Mouse (Mus musculus): ENCODE data around the gene L3mbtl1. TPM values are rescaled to one million over a fixed set of nuclear protein-coding genes. Genes with fewer than 3 reads are reported as not detected.
A peak's percentile ranks its signal among the peaks of the same experiment; 100 is the strongest.

L3mbtl1 gene
- total and polyA plus RNA-seq, 2 experiments = 0.11 to 0.28 TPM

GRCm38 (mm10) chr2:162999744-163000143 is 56.5 kb downstream of the L3mbtl1 start:
- DNase-seq (ENCODE audit: extremely low read depth, low read depth, low spot score) = peak; percentile 55
- no peaks in the 10 kb centered on the region for H3K4me1 ChIP-seq (ENCODE audit: control insufficient read depth, insufficient read depth, low read length)
- WGBS = 31% methylated on average over 3 of the region's 3 CpGs
- TF ChIP-seq CTCF (IDR thresholded peaks at IDR 0.05; ENCODE audit: low read depth, low read length) (peak; percentile 55; the same call in 1 of the 2 replicates), POLR2A (IDR thresholded peaks at IDR 0.05; ENCODE audit: extremely low read depth, insufficient read depth, low read length) (no peak)
- H3K79me2 ChIP-seq (ENCODE audit: control insufficient read depth, insufficient read depth, low read length) = no peaks in the 10 kb centered on the region
- H3K9ac ChIP-seq (ENCODE audit: low read depth, low read length) = no peak overlapping the region
- peaks cover 34% of the 10 kb centered on the region for H3K36me3 ChIP-seq (ENCODE audit: control insufficient read depth, insufficient read depth, low read length)
- H3K27me3 ChIP-seq (ENCODE audit: control insufficient read depth, insufficient read depth, low read length) = no peaks in the 10 kb centered on the region
- H3K4me3 ChIP-seq (ENCODE audit: insufficient read depth, low read depth, low read length) = no peak overlapping the region
- no peak overlapping the region for H3K27ac ChIP-seq (replicated peaks; ENCODE audit: insufficient read depth, low read depth, low read length)

- Histone ChIP-seq H3K4me1 (ENCODE audit: control insufficient read depth, insufficient read depth, low read length) (no peaks in the 10 kb centered on the region), H3K27me3 (ENCODE audit: control insufficient read depth, insufficient read depth, low read length) (no peaks in the 10 kb centered on the region), H3K4me3 (ENCODE audit: insufficient read depth, low read depth, low read length) (no peak overlapping the region), H3K36me3 (ENCODE audit: control insufficient read depth, insufficient read depth, low read length) (peaks cover 41% of the 10 kb centered on the region), H3K79me2 (ENCODE audit: control insufficient read depth, insufficient read depth, low read length) (no peaks in the 10 kb centered on the region), H3K9ac (ENCODE audit: low read depth, low read length) (no peak overlapping the region), H3K27ac (replicated peaks; ENCODE audit: insufficient read depth, low read depth, low read length) (no peak overlapping the region)
- no peak for TF ChIP-seq POLR2A (IDR thresholded peaks at IDR 0.05; ENCODE audit: extremely low read depth, insufficient read depth, low read length)
- no peak for TF ChIP-seq CTCF (IDR thresholded peaks at IDR 0.05; ENCODE audit: low read depth, low read length)
- 81% methylated on average over 1 of the region's 1 CpGs for WGBS
- DNase-seq (ENCODE audit: extremely low read depth, low read depth, low spot score) = no peak
Measured at GRCm38 (mm10) chr2:163001071-163001470, 57.8 kb downstream of the L3mbtl1 start.

GRCm38 (mm10) chr2:163007299-163007698 is 64.0 kb downstream of the L3mbtl1 start:
- WGBS = 89% methylated on average over 4 of the region's 4 CpGs
- no peak overlapping the region for H3K4me3 ChIP-seq (ENCODE audit: insufficient read depth, low read depth, low read length)
- no peak overlapping the region for H3K9ac ChIP-seq (ENCODE audit: low read depth, low read length)
- no peaks in the 10 kb centered on the region for H3K79me2 ChIP-seq (ENCODE audit: control insufficient read depth, insufficient read depth, low read length)
- no peaks in the 10 kb centered on the region for H3K27me3 ChIP-seq (ENCODE audit: control insufficient read depth, insufficient read depth, low read length)
- no peak overlapping the region for H3K27ac ChIP-seq (replicated peaks; ENCODE audit: insufficient read depth, low read depth, low read length)
- DNase-seq (ENCODE audit: extremely low read depth, low read depth, low spot score) = no peak
- H3K36me3 ChIP-seq (ENCODE audit: control insufficient read depth, insufficient read depth, low read length) = peaks cover 47% of the 10 kb centered on the region
- no peaks in the 10 kb centered on the region for H3K4me1 ChIP-seq (ENCODE audit: control insufficient read depth, insufficient read depth, low read length)
- TF ChIP-seq POLR2A (IDR thresholded peaks at IDR 0.05; ENCODE audit: extremely low read depth, insufficient read depth, low read length) (no peak), CTCF (IDR thresholded peaks at IDR 0.05; ENCODE audit: low read depth, low read length) (no peak)

GRCm38 (mm10) chr2:163016916-163017743 is 73.9 kb downstream of the L3mbtl1 start, which contains the start of gene Ift52:
Gene Ift52, plus strand, starts transcription at chr2:163017354.
- Histone ChIP-seq H3K4me3 (ENCODE audit: insufficient read depth, low read depth, low read length) (peak within 1 kb of the TSS; percentile 88), H3K36me3 (ENCODE audit: control insufficient read depth, insufficient read depth, low read length) (peaks cover 5% of the 10 kb centered on the region; the same call in 1 of the 2 replicates), H3K27ac (replicated peaks; ENCODE audit: insufficient read depth, low read depth, low read length) (peak within 1 kb of the TSS; percentile 68), H3K79me2 (ENCODE audit: control insufficient read depth, insufficient read depth, low read length) (no peaks in the 10 kb centered on the region), H3K27me3 (ENCODE audit: control insufficient read depth, insufficient read depth, low read length) (no peaks in the 10 kb centered on the region), H3K9ac (ENCODE audit: low read depth, low read length) (peak within 1 kb of the TSS; percentile 82), H3K4me1 (ENCODE audit: control insufficient read depth, insufficient read depth, low read length) (peaks cover 2% of the 10 kb centered on the region; the same call in 1 of the 2 replicates)
- TF ChIP-seq POLR2A (IDR thresholded peaks at IDR 0.05; ENCODE audit: extremely low read depth, insufficient read depth, low read length) (peak; percentile 52; the same call in 1 of the 2 replicates), CTCF (IDR thresholded peaks at IDR 0.05; ENCODE audit: low read depth, low read length) (no peak)
- DNase-seq (ENCODE audit: extremely low read depth, low read depth, low spot score) = peak; percentile 79
- WGBS = under 1% methylated on average over 57 of the region's 57 CpGs

Other genes starting within 250 kb of the L3mbtl1 start
- gene Srsf6, start 11.9 kb upstream of the L3mbtl1 start, total RNA-seq (2014; rRNA removed) = 34.3 and 37.1 TPM in 2 replicates
- gene Srsf6, start 11.9 kb upstream of the L3mbtl1 start, polyA plus RNA-seq (2012; rRNA removed) = 60.0 and 81.2 TPM in 2 replicates
- gene Sgk2, start 43.9 kb downstream of the L3mbtl1 start, total RNA-seq (2014; rRNA removed) = 39.4 and 65.0 TPM in 2 replicates
- 27.8 and 39.0 TPM in 2 replicates for gene Sgk2, start 43.9 kb downstream of the L3mbtl1 start, polyA plus RNA-seq (2012; rRNA removed)
- 12.1 and 18.3 TPM in 2 replicates for gene Ift52, start 73.9 kb downstream of the L3mbtl1 start, total RNA-seq (2014; rRNA removed)
- gene Ift52, start 73.9 kb downstream of the L3mbtl1 start, polyA plus RNA-seq (2012; rRNA removed) = 18.0 and 18.8 TPM in 2 replicates
- gene Mybl2, start 111.2 kb downstream of the L3mbtl1 start, total RNA-seq (2014; rRNA removed) = 0.09 and 0.54 TPM in 2 replicates
- gene Mybl2, start 111.2 kb downstream of the L3mbtl1 start, polyA plus RNA-seq (2012; rRNA removed) = 0.29 and 0.31 TPM in 2 replicates
- not detected in 2 replicates for gene Gtsf1l, start 144.4 kb downstream of the L3mbtl1 start, total RNA-seq (2014; rRNA removed)
- not detected in 2 replicates for gene Gtsf1l, start 144.4 kb downstream of the L3mbtl1 start, polyA plus RNA-seq (2012; rRNA removed)